Mouse (Mus musculus) thymus, adult 2 months (tissue): ENCODE measurements around the gene Spock1. TPM values are rescaled to one million over a fixed set of nuclear protein-coding genes. Genes with fewer than 3 reads are reported as not detected.

Source experiments
- DNase-seq: peaks from one replicate; pipeline ENCODE4 v3.0.0; 2021
- H3K27ac ChIP-seq: fragments of 200-500 bp; 2 replicates; pipeline ENCODE4 v1.5.1; 2012; ENCODE audit warnings: low read length, control low read depth; ENCODE audit not compliant: control insufficient read depth, insufficient read depth
- H3K27me3 ChIP-seq: fragments of 200-500 bp; 2 replicates; pipeline ENCODE4 v1.6.1; 2012; ENCODE audit warnings: mild to moderate bottlenecking, low read length, moderate library complexity, mixed read lengths; ENCODE audit not compliant: control insufficient read depth, insufficient read depth
- H3K36me3 ChIP-seq: fragments of 200-500 bp; 2 replicates; pipeline ENCODE4 v1.6.1; 2012; ENCODE audit warnings: mild to moderate bottlenecking, low read length, moderate library complexity; ENCODE audit not compliant: control insufficient read depth, insufficient read depth
- H3K4me1 ChIP-seq: fragments of 200-500 bp; replicated peaks from 2 replicates; pipeline ENCODE4 v1.6.1; 2012; ENCODE audit warnings: low read length; ENCODE audit not compliant: control insufficient read depth, insufficient read depth
- H3K4me3 ChIP-seq: fragments of 200-500 bp; 2 replicates; pipeline ENCODE4 v1.5.1; 2012; ENCODE audit warnings: mild to moderate bottlenecking, low read length, control low read depth, moderate library complexity; ENCODE audit not compliant: control insufficient read depth, insufficient read depth
- CTCF ChIP-seq: fragments of 200-500 bp; IDR thresholded peaks from 2 replicates; pipeline ENCODE4 v1.5.1; 2012; ENCODE audit warnings: mild to moderate bottlenecking, control low read depth, low read length, moderate library complexity, borderline replicate concordance; ENCODE audit not compliant: control insufficient read depth, poor library complexity, insufficient read depth; ENCODE audit errors: extremely low read depth
- POLR2A ChIP-seq: fragments of 200-500 bp; IDR thresholded peaks from 2 replicates; pipeline ENCODE4 v1.6.1; 2012; ENCODE audit warnings: mild to moderate bottlenecking, low read length, control low read depth, moderate library complexity; ENCODE audit not compliant: control insufficient read depth, poor library complexity, insufficient read depth; ENCODE audit errors: extremely low read depth
- WGBS: fragments of 180-500 bp; shearing (Covaris S2); methylation state at CpG from one replicate; pipeline ENCODE4 v1.1.7; 2018; 5-methylcytosine and 5-hydroxymethylcytosine counted together
- polyA plus RNA-seq: library from polyadenylated mRNA; depleted of rRNA; stranded (reverse); fragments of >200 nt; gene quantifications from 2 replicates; pipeline ENCODE4 v1.2.3, GENCODE M21; 2012

Gene Spock1
- polyA plus RNA-seq, 1 experiment, result 0.93 TPM

DNA sequence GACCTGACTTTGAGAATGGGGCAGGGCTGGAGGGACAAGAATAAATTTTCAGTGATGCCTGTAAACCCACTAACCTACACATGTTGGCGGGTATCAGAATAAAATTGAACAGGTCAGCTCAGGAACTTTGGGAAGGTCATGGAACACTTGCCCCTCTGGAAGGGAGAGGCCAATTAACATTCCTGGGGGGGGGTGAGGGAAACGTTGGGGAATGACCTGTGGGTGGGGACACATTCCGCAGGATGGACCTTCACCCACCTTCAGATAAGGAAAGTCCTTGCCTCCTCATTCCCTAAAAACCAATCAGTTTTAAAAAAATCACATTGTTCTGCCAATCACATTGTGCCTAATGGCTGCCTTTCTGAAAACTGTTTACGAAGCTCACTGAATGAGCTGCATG lies 352.9 kb downstream of the Spock1 start:
- DNase-seq, result no peak
- Histone ChIP-seq H3K4me1 (no peaks in the 10 kb centered on the region), H3K36me3 (no peaks in the 10 kb centered on the region), H3K27me3 (no peaks in the 10 kb centered on the region), H3K4me3 (no peak overlapping the region), H3K27ac (no peak overlapping the region)
- TF ChIP-seq POLR2A (no peak), CTCF (no peak)
- 78% methylated on average over 4 of the region's 4 CpGs for whole genome bisulfite sequencing

DNA sequence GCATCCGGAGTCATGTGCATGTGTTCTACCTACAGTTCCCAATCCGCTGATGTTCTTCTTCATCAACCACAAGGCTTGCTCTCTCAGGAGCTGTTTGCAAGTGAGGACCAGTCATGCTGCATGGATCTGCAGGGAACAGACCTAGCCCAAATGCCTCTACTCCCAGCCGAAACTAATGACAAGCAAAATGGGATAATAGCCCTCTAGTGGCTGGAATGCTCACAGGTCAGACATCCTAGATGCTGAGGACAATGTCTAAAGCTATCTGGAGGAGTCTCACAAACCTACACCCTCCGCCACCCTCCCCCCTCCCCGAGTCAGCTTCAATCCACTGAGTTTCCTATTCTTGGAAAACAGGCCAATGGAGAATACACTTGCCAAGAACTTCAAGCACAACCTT lies 358.4 kb downstream of the Spock1 start:
- no peak overlapping the region for H3K4me3 ChIP-seq
- WGBS, result 48% methylated on average over 5 of the region's 5 CpGs
- no peak for TF ChIP-seq POLR2A
- no peak for TF ChIP-seq CTCF
- DNase-seq, result no peak
- no peaks in the 10 kb centered on the region for H3K36me3 ChIP-seq
- H3K4me1 ChIP-seq, result no peaks in the 10 kb centered on the region
- no peaks in the 10 kb centered on the region for H3K27me3 ChIP-seq
- no peak overlapping the region for H3K27ac ChIP-seq

DNA sequence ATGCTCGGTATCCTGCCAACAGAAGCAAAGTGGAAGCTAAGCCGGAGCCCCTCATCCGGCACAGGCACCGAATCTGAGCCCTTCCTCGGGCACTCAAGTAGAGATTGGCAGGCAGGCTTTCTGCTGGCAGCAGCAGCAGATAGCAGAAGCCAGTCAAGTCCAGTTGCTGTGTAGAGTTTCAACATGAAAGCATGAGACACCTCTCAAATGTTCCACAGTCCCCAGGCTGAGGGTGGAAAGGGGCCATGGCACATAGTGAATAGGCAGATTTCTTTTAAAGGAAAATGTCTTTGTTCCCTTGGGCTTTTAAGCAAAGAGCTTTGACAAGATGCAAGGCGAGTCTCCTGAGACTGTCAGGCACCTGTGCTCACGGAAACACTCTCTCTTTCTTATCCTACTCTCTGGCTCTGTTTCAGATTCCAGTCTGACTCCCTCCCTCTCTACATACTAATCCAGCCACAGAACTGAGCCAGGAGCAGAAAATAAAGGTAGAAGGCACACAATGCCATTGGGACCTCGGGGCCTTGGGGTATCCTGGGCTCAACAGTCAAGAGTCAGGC lies 371.1 kb downstream of the Spock1 start:
- 83% methylated on average over 8 of the region's 8 CpGs for WGBS
- no peaks in the 10 kb centered on the region for H3K27me3 ChIP-seq
- H3K4me3 ChIP-seq, result no peak overlapping the region
- no peak for TF ChIP-seq POLR2A
- TF ChIP-seq CTCF, result no peak
- no peak overlapping the region for H3K27ac ChIP-seq
- H3K36me3 ChIP-seq, result no peaks in the 10 kb centered on the region
- no peak for DNase-seq
- H3K4me1 ChIP-seq, result no peaks in the 10 kb centered on the region

DNA sequence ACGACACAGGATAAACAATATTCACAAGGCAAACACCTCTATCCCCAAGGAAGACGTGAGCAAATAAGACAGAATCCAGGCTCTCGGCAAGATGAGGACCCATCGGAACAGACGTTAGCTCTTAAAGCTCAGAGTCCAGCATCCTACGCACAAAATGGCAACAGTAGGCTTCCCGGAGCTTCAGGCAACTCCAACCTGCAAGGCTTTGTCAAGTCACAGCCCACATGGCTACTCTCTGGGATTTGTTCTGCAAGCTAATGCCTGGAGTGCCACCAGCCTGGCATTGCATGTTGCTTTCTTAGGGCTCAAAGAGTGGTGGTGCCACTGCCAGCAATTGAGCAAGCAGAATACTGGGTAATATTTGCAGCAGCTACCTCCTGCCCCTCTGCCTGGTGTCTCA lies 373.8 kb downstream of the Spock1 start:
- Histone ChIP-seq H3K27me3 (no peaks in the 10 kb centered on the region), H3K4me3 (no peak overlapping the region), H3K36me3 (no peaks in the 10 kb centered on the region), H3K27ac (no peak overlapping the region), H3K4me1 (no peaks in the 10 kb centered on the region)
- no peak for TF ChIP-seq CTCF
- TF ChIP-seq POLR2A, result no peak
- 96% methylated on average over 7 of the region's 7 CpGs for WGBS
- no peak for DNase-seq

DNA sequence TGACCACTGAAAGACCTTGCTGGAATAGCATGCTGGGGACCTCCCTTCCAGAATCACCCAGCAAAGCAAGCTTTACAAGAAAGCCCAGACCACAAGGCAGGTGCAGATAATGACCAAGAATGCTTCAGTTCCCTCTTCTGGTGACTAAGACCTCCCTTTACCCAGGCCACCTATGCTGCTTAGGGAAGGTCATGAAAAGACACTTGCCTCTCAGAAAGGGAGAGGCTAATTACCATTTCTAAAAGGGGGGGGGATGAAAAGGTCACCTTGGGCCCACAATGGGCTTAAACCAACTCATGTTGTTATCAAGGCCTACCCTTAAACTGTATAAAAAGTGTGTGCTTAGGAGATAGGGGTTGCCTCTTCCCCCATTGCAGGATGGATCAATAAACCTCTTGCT lies 382.2 kb downstream of the Spock1 start:
- H3K27ac ChIP-seq, result no peak overlapping the region
- no peaks in the 10 kb centered on the region for H3K4me1 ChIP-seq
- TF ChIP-seq CTCF, result no peak
- no peak for TF ChIP-seq POLR2A
- DNase-seq, result no peak
- no peak overlapping the region for H3K4me3 ChIP-seq
- H3K36me3 ChIP-seq, result no peaks in the 10 kb centered on the region
- no peaks in the 10 kb centered on the region for H3K27me3 ChIP-seq

DNA sequence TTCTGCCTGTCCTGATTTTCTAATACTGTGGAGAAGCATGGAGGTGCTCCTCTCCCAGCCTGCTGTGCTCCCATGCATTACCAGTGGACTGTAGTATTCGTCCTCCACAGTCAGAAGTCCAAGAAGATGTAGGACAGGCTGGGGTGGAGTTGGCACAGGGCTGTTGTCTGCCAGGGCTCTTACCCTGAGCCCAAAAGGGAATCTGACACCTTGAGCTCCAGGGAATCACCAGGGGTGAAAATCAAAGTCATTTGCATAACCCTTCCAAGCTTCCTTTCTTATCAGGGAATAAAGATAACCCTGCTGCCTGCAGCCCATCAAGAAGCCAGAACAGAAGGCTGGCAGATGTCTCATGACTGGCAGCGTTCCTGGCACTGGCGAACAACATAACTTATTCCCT lies 383.6 kb downstream of the Spock1 start:
- no peak for DNase-seq
- H3K4me1 ChIP-seq, result no peaks in the 10 kb centered on the region
- H3K36me3 ChIP-seq, result no peaks in the 10 kb centered on the region
- H3K4me3 ChIP-seq, result no peak overlapping the region
- no peak overlapping the region for H3K27ac ChIP-seq
- TF ChIP-seq POLR2A (no peak), CTCF (no peak)
- H3K27me3 ChIP-seq, result no peaks in the 10 kb centered on the region
- WGBS, result 82% methylated on average over 3 of the region's 3 CpGs

DNA sequence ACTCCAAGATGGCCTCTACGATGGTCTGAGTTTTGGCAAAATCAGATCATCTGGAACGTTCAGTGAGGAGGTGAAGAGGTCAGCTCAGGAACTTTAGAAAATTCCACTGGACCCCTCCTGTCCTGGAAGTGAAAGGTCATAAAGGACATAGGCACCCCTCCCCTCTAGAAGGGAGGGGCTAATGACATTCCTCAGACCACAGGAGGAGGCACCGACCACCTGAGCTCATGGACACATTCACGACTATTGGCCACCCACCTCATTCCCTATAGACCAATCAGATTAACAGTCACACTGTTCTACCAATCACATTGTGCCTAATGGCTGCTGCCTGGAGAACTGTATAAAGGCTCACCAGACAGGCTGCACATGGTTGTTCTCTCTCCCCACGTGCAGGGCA lies 384.8 kb downstream of the Spock1 start:
- Histone ChIP-seq H3K27me3 (no peaks in the 10 kb centered on the region), H3K4me3 (no peak overlapping the region), H3K36me3 (no peaks in the 10 kb centered on the region), H3K4me1 (no peaks in the 10 kb centered on the region), H3K27ac (no peak overlapping the region)
- 88% methylated on average over 5 of the region's 5 CpGs for WGBS
- TF ChIP-seq POLR2A, result no peak
- TF ChIP-seq CTCF, result no peak
- DNase-seq, result no peak
